Mouse (Mus musculus): ENCODE results near the gene Tbl1xr1.
A peak's percentile ranks its signal among the peaks of the same experiment; 100 is the strongest.

The Tbl1xr1 gene

DNA sequence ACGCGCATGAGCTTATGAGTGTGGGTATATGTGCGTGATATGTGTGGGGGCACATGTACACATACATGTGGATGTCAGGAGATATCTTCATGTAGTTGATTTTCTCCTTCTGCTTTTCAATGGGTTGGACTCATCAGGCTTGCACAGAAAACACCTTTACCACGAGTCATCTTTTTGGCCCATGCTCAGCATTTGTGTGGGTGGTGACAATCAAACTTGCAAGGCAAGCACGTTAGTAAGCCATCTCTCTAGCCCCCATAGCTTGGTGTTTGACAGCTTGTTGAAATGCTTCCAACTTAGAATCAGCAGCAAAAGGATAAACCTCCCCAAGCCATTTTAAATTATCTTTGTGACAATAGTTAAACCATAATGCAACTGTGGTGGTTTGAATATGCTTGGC is 7.8 kb upstream of the Tbl1xr1 start:
- H3K4me1 ChIP-seq (replicated peaks; ENCODE audit: low read depth, low read length): peaks cover 38% of the 10 kb centered on the region
- no peaks in the 10 kb centered on the region for H3K9me3 ChIP-seq (ENCODE audit: low read length)
- no peaks in the 10 kb centered on the region for H3K36me3 ChIP-seq (ENCODE audit: insufficient read depth, low read length)
- H3K27me3 ChIP-seq (ENCODE audit: insufficient read depth, low read length): no peaks in the 10 kb centered on the region
- no peak overlapping the region for H3K4me3 ChIP-seq (replicated peaks; ENCODE audit: low read length)
- TF ChIP-seq CTCF (conservative IDR thresholded peaks at IDR 0.05; ENCODE audit: low read length) (no peak), NANOG (IDR thresholded peaks at IDR 0.05; ENCODE audit: borderline replicate concordance, low read length) (no peak), POU5F1 (IDR thresholded peaks at IDR 0.05; ENCODE audit: borderline replicate concordance, low read length) (no peak)

DNA sequence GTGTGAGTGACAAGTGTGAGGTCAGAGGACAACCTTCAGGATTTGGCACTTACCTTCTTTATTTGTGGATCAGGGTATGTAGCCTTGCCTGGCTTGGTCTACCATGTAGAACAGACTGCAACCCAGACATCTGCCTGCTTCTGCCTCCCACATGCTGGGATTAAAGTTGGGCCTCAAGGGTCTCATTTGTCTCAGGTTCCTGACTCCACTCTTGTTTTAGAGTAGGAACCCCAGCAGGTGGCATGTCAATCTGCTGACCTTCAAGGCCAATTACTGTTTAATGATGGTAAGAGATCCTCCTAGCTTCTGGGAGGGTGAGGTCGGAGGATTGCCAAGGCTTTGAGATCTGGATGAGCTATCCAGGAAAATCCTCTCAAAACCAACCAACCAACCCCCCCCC is 2.5 kb upstream of the Tbl1xr1 start:
- no peak for TF ChIP-seq POU5F1 (IDR thresholded peaks at IDR 0.05; ENCODE audit: borderline replicate concordance, low read length)
- TF ChIP-seq NANOG (IDR thresholded peaks at IDR 0.05; ENCODE audit: borderline replicate concordance, low read length): no peak
- no peak for TF ChIP-seq CTCF (conservative IDR thresholded peaks at IDR 0.05; ENCODE audit: low read length)
- no peaks in the 10 kb centered on the region for H3K27me3 ChIP-seq (ENCODE audit: insufficient read depth, low read length)
- H3K4me1 ChIP-seq (replicated peaks; ENCODE audit: low read depth, low read length): peaks cover 45% of the 10 kb centered on the region
- H3K9me3 ChIP-seq (ENCODE audit: low read length): no peaks in the 10 kb centered on the region
- H3K4me3 ChIP-seq (replicated peaks; ENCODE audit: low read length): peak overlapping the region; percentile 95; the same call in 1 of the 2 replicates
- peaks cover 2% of the 10 kb centered on the region for H3K36me3 ChIP-seq (ENCODE audit: insufficient read depth, low read length)

DNA sequence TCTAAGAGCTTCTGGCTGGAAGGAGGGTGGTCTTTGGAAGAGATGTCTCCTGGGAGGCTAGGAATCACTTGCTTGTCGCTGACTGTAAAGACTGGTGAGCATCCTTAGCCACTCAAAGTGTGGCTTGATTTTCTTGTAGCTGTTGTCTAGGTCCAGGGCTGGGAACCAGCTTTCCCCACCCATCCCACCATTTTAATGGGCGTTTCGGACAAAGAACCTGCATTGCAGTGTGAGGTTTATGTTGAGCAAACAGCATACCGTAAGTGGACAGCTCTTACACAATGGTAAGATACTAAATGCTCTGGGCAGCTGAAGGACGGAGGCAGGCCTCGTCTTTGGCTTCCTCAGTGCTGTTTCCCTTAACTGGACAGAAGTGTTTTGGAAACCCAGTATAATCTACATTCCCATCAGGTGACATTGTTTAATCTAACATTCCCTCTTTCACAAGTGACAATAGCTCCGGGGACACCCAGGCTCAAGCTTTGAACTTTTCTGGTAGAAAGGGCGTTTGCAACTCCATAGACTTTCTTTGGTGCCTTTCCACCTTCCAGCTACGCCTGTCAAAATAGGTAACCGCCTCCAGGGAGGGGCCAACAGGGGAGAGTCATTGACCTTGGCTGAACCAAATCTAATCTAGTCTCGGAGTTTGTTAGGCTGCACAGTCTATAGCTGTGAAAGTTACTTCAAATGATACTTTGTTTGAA is 1.7 kb upstream of the Tbl1xr1 start:
- H3K27me3 ChIP-seq (ENCODE audit: insufficient read depth, low read length): no peaks in the 10 kb centered on the region
- H3K36me3 ChIP-seq (ENCODE audit: insufficient read depth, low read length): peaks cover 10% of the 10 kb centered on the region
- peak overlapping the region; percentile 95 for H3K4me3 ChIP-seq (replicated peaks; ENCODE audit: low read length)
- peaks cover 53% of the 10 kb centered on the region for H3K4me1 ChIP-seq (replicated peaks; ENCODE audit: low read depth, low read length)
- no peak for TF ChIP-seq CTCF (conservative IDR thresholded peaks at IDR 0.05; ENCODE audit: low read length)
- TF ChIP-seq NANOG (IDR thresholded peaks at IDR 0.05; ENCODE audit: borderline replicate concordance, low read length): no peak
- TF ChIP-seq POU5F1 (IDR thresholded peaks at IDR 0.05; ENCODE audit: borderline replicate concordance, low read length): no peak
- H3K9me3 ChIP-seq (ENCODE audit: low read length): no peaks in the 10 kb centered on the region

DNA sequence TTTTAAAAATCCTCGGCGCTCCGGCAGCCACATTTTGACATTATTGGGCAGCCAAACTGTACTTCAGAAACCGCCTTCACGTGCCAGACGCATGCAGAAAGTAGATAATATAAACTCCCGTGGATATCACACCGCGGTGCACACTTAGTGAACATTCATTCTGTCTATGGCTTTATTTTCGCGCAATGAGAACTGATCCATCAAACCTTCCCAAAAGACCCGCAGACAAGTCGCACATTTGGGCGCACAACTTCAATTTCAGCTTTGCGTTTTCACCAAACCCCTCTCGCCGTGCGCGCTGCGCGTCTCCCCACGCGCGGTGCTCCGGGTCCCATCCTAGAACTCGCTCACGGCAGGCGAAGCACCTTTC is 950 bp upstream of the Tbl1xr1 start:
- no peaks in the 10 kb centered on the region for H3K9me3 ChIP-seq (ENCODE audit: low read length)
- peaks cover 13% of the 10 kb centered on the region for H3K36me3 ChIP-seq (ENCODE audit: insufficient read depth, low read length)
- peak overlapping the region; percentile 95 for H3K4me3 ChIP-seq (replicated peaks; ENCODE audit: low read length)
- TF ChIP-seq CTCF (conservative IDR thresholded peaks at IDR 0.05; ENCODE audit: low read length) (no peak), POU5F1 (IDR thresholded peaks at IDR 0.05; ENCODE audit: borderline replicate concordance, low read length) (no peak), NANOG (IDR thresholded peaks at IDR 0.05; ENCODE audit: borderline replicate concordance, low read length) (no peak)
- peaks cover 57% of the 10 kb centered on the region for H3K4me1 ChIP-seq (replicated peaks; ENCODE audit: low read depth, low read length)
- no peaks in the 10 kb centered on the region for H3K27me3 ChIP-seq (ENCODE audit: insufficient read depth, low read length)

DNA sequence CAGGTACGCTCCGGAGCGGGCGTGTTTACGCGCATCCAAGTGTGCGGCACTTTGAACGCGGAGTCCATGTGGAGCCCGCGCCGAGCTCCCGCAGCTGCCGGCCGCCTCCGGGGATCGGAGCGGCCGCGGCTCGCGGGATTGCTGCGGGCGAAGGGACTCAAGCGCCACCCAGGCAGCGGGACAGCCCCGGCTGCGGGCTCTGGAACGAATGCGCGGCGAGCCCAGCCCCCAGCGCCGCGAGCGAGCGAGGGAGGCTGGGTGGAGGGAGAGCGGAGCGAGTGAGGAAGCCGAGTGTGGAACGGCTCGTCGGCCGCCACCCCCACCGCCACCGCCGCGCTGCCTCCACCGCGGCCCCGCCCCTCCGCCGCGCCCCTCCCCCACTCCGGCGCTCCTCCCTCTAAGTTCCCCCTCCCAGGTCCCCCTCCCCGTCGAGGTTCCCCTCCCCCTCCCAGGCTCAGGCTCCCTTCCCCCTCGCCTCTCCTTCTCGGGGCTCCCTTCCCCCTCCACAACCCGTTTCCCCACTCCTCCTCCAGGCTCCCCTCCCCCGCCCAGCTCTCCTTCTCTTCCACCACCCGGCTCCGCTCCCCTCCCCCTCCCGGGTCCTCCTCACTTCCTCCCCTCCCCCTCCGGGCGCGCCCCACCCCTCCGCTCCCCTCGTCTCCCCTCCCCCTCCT is 428 bp upstream of the Tbl1xr1 start:
- H3K36me3 ChIP-seq (ENCODE audit: insufficient read depth, low read length): peaks cover 13% of the 10 kb centered on the region
- peaks cover 60% of the 10 kb centered on the region for H3K4me1 ChIP-seq (replicated peaks; ENCODE audit: low read depth, low read length)

DNA sequence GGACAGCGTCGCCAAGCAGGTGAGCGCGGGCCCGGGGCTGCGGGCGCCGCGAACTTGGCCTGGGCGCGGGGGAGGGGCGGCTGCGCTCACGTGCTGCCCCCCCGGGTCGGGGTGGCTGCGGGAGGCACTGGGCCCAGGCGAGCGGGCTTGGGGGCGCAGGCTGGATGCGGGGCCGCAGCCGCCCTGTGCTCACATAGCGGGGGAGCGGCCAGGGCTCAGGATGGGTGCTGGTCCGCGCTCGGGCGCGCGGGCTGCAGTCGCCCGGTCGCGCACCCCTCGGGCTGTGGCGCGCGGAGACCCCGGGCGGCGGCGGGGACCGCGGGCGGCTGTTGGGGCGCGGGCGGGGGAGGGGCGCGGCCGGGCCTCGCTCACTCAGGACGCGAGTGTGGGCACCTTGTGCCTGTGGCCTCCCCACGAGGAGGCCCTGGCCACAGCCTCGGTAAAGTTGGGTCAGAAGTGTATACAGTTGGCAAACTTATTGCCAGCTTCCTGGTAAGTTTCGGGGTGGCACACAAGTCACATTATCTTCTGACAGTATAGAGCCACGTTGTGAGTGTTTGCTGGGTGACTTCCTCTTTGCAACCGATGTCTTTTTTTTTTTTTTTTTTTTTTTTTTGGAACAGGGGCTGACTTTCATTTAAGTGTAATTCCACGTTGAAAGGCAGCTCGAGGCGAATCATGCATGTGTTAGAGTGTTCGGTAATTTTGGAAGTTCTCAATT is 644 bp downstream of the Tbl1xr1 start:
- H3K4me1 ChIP-seq (replicated peaks; ENCODE audit: low read depth, low read length): peaks cover 66% of the 10 kb centered on the region
- H3K9me3 ChIP-seq (ENCODE audit: low read length): no peaks in the 10 kb centered on the region
- TF ChIP-seq CTCF (conservative IDR thresholded peaks at IDR 0.05; ENCODE audit: low read length) (no peak), POU5F1 (IDR thresholded peaks at IDR 0.05; ENCODE audit: borderline replicate concordance, low read length) (no peak), NANOG (IDR thresholded peaks at IDR 0.05; ENCODE audit: borderline replicate concordance, low read length) (no peak)
- H3K36me3 ChIP-seq (ENCODE audit: insufficient read depth, low read length): peaks cover 19% of the 10 kb centered on the region
- no peaks in the 10 kb centered on the region for H3K27me3 ChIP-seq (ENCODE audit: insufficient read depth, low read length)
- H3K4me3 ChIP-seq (replicated peaks; ENCODE audit: low read length): peak overlapping the region; percentile 88

More for the DNA sequence above, 428 bp upstream of the Tbl1xr1 start:
- H3K9me3 ChIP-seq (ENCODE audit: low read length): no peaks in the 10 kb centered on the region
- peak overlapping the region; percentile 95 for H3K4me3 ChIP-seq (replicated peaks; ENCODE audit: low read length)
- no peaks in the 10 kb centered on the region for H3K27me3 ChIP-seq (ENCODE audit: insufficient read depth, low read length)
- TF ChIP-seq NANOG (IDR thresholded peaks at IDR 0.05; ENCODE audit: borderline replicate concordance, low read length): no peak
- TF ChIP-seq POU5F1 (IDR thresholded peaks at IDR 0.05; ENCODE audit: borderline replicate concordance, low read length): no peak
- TF ChIP-seq CTCF (conservative IDR thresholded peaks at IDR 0.05; ENCODE audit: low read length): no peak

DNA sequence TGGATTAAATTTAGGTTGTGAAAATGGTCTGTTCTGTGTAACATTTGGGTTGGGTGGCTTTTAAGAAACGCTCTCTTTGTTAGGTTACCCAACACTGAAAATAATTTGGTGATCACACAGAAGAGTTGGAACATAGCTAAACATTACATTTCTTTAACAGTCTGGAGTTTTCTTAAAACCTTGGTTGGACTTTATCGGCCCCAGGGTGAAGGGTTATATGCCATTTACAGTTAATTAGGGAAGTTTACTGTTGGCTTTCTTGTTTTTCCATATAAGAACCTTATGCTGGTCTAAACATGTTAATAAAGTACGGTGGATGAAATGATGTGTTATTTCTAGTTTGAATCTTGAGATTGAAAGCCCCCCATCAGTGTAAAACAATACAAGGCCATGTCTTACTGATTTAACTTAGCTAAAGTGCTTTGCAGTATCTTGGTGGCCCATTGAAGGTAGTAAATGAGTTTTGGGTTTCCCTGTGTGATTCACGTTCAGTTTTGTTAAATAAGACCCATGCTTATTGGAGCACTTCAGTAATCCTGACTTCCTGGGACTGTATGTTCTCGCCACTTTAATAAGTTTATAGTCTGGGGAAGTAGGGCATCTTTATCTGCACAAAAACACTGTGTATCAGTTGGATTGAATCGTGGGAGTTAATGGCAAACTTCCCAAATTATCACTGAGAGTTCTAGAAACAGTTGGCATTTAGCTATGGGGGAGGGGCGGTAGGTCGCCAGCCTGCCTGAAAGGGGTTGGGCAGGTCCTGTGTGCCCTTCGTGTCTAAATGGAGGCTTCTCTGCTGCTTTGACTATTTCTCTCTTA is 1.4 kb downstream of the Tbl1xr1 start:
- Histone ChIP-seq H3K36me3 (ENCODE audit: insufficient read depth, low read length) (peaks cover 23% of the 10 kb centered on the region), H3K27me3 (ENCODE audit: insufficient read depth, low read length) (no peaks in the 10 kb centered on the region), H3K9me3 (ENCODE audit: low read length) (no peaks in the 10 kb centered on the region), H3K4me3 (replicated peaks; ENCODE audit: low read length) (peak overlapping the region; percentile 88), H3K4me1 (replicated peaks; ENCODE audit: low read depth, low read length) (peaks cover 69% of the 10 kb centered on the region)
- TF ChIP-seq POU5F1 (IDR thresholded peaks at IDR 0.05; ENCODE audit: borderline replicate concordance, low read length) (no peak), CTCF (conservative IDR thresholded peaks at IDR 0.05; ENCODE audit: low read length) (no peak), NANOG (IDR thresholded peaks at IDR 0.05; ENCODE audit: borderline replicate concordance, low read length) (no peak)

All from E14TG2a.4 (cell line).